Mouse (Mus musculus): Measurements from ENCODE around the gene Nrap. TPM values are rescaled to one million over a fixed set of nuclear protein-coding genes. Genes with fewer than 3 reads are reported as not detected.

The Nrap gene
- total and polyA plus RNA-seq, 3 experiments = 0.08 to 0.11 TPM; not detected in 1

- Histone ChIP-seq H3K79me2 (ENCODE audit: control insufficient read depth, insufficient read depth, low read length, poor library complexity) (no peaks in the 10 kb centered on the region), H3K9me3 (replicated peaks; ENCODE audit: insufficient read depth, low read length) (no peaks in the 10 kb centered on the region), H3K9ac (ENCODE audit: control insufficient read depth, low read depth, low read length, poor library complexity, severe bottlenecking) (no peak overlapping the region), H3K36me3 (ENCODE audit: control insufficient read depth in 1 of 2, insufficient read depth in 2 of 2, low read length in 2 of 2) (no peaks in the 10 kb centered on the region), H3K4me1 (ENCODE audit: control insufficient read depth in 1 of 2, insufficient read depth in 2 of 2, low read length in 2 of 2) (no peaks in the 10 kb centered on the region), H3K27me3 (ENCODE audit: control insufficient read depth in 1 of 2, insufficient read depth in 2 of 2, low read length in 2 of 2) (peaks cover 0 to 7% of the 10 kb centered on the region in 2 experiments; a peak in 2 of 4 replicates), H3K4me3 (ENCODE audit: control insufficient read depth in 1 of 2, insufficient read depth in 1 of 2, low read depth in 2 of 2, low read length in 2 of 2) (no peak overlapping the region), H3K27ac (ENCODE audit: control insufficient read depth, low read depth, low read length) (no peak overlapping the region)
- DNase-seq (ENCODE audit: low read depth, low spot score) = peak; percentile 66
- TF ChIP-seq ZC3H11A (IDR thresholded peaks at IDR 0.05; ENCODE audit: low read depth, low read length) (peak; percentile 43), SMC3 (IDR thresholded peaks at IDR 0.05; ENCODE audit: low read depth, low read length) (peak; percentile 67), RAD21 (IDR thresholded peaks at IDR 0.05; ENCODE audit: low read depth, low read length) (peak; percentile 81), MYC (IDR thresholded peaks at IDR 0.05; ENCODE audit: low read depth, low read length) (no peak), ZNF384 (IDR thresholded peaks at IDR 0.05; ENCODE audit: low read depth, low read length) (peak; percentile 61), USF1 (IDR thresholded peaks at IDR 0.05; ENCODE audit: low read depth, low read length) (no peak), CTCF (IDR thresholded peaks at IDR 0.05 in 2 of 3, conservative IDR thresholded peaks at IDR 0.05 in 1 of 3; ENCODE audit: control insufficient read depth in 1 of 3, insufficient read depth in 1 of 3, low read depth in 2 of 3, low read length in 3 of 3, poor library complexity in 1 of 3, severe bottlenecking in 1 of 3) (peak; percentile 75 to 89 (median 78)), JUND (IDR thresholded peaks at IDR 0.05; ENCODE audit: low read depth, low read length) (no peak)
Measured at GRCm38 (mm10) chr19:56294654-56295399, 95.0 kb downstream of the Nrap start.

- DNase-seq (ENCODE audit: low read depth, low spot score) = peak; percentile 10
- Histone ChIP-seq H3K4me3 (ENCODE audit: control insufficient read depth in 1 of 2, insufficient read depth in 1 of 2, low read depth in 2 of 2, low read length in 2 of 2) (no peak overlapping the region), H3K9me3 (replicated peaks; ENCODE audit: insufficient read depth, low read length) (no peaks in the 10 kb centered on the region), H3K9ac (ENCODE audit: control insufficient read depth, low read depth, low read length, poor library complexity, severe bottlenecking) (no peak overlapping the region), H3K36me3 (ENCODE audit: control insufficient read depth in 1 of 2, insufficient read depth in 2 of 2, low read length in 2 of 2) (no peaks in the 10 kb centered on the region), H3K27me3 (ENCODE audit: control insufficient read depth in 1 of 2, insufficient read depth in 2 of 2, low read length in 2 of 2) (peaks cover 2% of the 10 kb centered on the region in 2 experiments; a peak in 3 of 4 replicates), H3K27ac (ENCODE audit: control insufficient read depth, low read depth, low read length) (no peak overlapping the region), H3K4me1 (ENCODE audit: control insufficient read depth in 1 of 2, insufficient read depth in 2 of 2, low read length in 2 of 2) (no peaks in the 10 kb centered on the region), H3K79me2 (ENCODE audit: control insufficient read depth, insufficient read depth, low read length, poor library complexity) (no peaks in the 10 kb centered on the region)
- no peak for TF ChIP-seq ELF1 (IDR thresholded peaks at IDR 0.05; ENCODE audit: low read depth, low read length)
- no peak for TF ChIP-seq MAZ (IDR thresholded peaks at IDR 0.05; ENCODE audit: low read depth, low read length)
- no peak for TF ChIP-seq BHLHE40 (IDR thresholded peaks at IDR 0.05; ENCODE audit: borderline replicate concordance, low read depth, low read length)
- TF ChIP-seq MEF2A (IDR thresholded peaks at IDR 0.05; ENCODE audit: extremely low read depth, insufficient replicate concordance, low read depth, low read length, poor library complexity, severe bottlenecking) = no peak
- TF ChIP-seq CTCF (IDR thresholded peaks at IDR 0.05 in 2 of 3, conservative IDR thresholded peaks at IDR 0.05 in 1 of 3; ENCODE audit: control insufficient read depth in 1 of 3, insufficient read depth in 1 of 3, low read depth in 2 of 3, low read length in 3 of 3, poor library complexity in 1 of 3, severe bottlenecking in 1 of 3) = no peak; a peak in 1 of 6 replicates
- no peak for TF ChIP-seq KAT2A (conservative IDR thresholded peaks at IDR 0.05; ENCODE audit: low read depth, low read length)
- no peak for TF ChIP-seq MAFK (IDR thresholded peaks at IDR 0.05; ENCODE audit: borderline replicate concordance, low read depth, low read length)
- TF ChIP-seq GATA1 (IDR thresholded peaks at IDR 0.05; ENCODE audit: low read depth, low read length) = no peak
- no peak for TF ChIP-seq ETS1 (IDR thresholded peaks at IDR 0.05; ENCODE audit: low read depth, low read length)
- TF ChIP-seq MAX (IDR thresholded peaks at IDR 0.05; ENCODE audit: low read length) = no peak
- TF ChIP-seq CHD1 (IDR thresholded peaks at IDR 0.05; ENCODE audit: low read depth, low read length) = no peak
- TF ChIP-seq ZC3H11A (IDR thresholded peaks at IDR 0.05; ENCODE audit: low read depth, low read length) = no peak
- TF ChIP-seq E2F4 (IDR thresholded peaks at IDR 0.05; ENCODE audit: borderline replicate concordance, low read depth, low read length) = no peak
- no peak for TF ChIP-seq SIN3A (IDR thresholded peaks at IDR 0.05; ENCODE audit: low read length)
Measured at GRCm38 (mm10) chr19:56292335-56292734, 97.5 kb downstream of the Nrap start.
